Mouse (Mus musculus): ENCODE data around the gene Qrich1. TPM values are rescaled to one million over a fixed set of nuclear protein-coding genes. Genes with fewer than 3 reads are reported as not detected.

Gene Qrich1
- polyA plus RNA-seq, 1 experiment from 2014 or later, result 137 TPM

DNA sequence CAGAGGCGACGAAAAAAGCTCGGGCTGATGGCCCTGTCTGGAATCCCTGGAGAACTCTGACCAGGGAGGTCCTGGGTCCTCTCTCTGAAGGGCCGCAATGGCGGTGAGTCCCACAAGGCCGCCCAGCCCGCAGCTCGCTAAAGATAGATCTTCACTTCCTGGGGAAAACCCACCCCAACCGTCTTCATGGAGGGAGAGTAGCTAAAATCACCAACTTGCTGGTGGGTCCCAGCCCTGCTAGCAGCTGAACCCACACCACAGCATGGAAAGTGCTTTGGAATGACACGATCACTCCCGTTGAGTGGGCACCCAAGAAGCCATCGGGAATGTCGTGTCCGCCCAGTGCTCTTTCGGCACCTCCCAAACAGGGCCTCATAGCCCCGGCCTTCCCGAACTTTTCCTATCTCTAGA is 51.9 kb downstream of the Qrich1 start:
- H3K27me3 ChIP-seq, result no peaks in the 10 kb centered on the region
- WGBS, result 81% methylated on average over 17 of the region's 17 CpGs
- peaks cover 54% of the 10 kb centered on the region for H3K36me3 ChIP-seq
- H3K9ac ChIP-seq, result peak overlapping the region; percentile 85; the same call in 1 of the 2 replicates
- H3K9me3 ChIP-seq, result no peaks in the 10 kb centered on the region
- peak overlapping the region; percentile 85; the same call in 1 of the 2 replicates for H3K27ac ChIP-seq
- peak overlapping the region; percentile 71 for H3K4me3 ChIP-seq
- H3K4me2 ChIP-seq (replicated peaks), result peak overlapping the region; percentile 99
- no peak for ATAC-seq (ENCODE audit: low FRiP score, low read depth)
- peaks cover 37% of the 10 kb centered on the region for H3K4me1 ChIP-seq

DNA sequence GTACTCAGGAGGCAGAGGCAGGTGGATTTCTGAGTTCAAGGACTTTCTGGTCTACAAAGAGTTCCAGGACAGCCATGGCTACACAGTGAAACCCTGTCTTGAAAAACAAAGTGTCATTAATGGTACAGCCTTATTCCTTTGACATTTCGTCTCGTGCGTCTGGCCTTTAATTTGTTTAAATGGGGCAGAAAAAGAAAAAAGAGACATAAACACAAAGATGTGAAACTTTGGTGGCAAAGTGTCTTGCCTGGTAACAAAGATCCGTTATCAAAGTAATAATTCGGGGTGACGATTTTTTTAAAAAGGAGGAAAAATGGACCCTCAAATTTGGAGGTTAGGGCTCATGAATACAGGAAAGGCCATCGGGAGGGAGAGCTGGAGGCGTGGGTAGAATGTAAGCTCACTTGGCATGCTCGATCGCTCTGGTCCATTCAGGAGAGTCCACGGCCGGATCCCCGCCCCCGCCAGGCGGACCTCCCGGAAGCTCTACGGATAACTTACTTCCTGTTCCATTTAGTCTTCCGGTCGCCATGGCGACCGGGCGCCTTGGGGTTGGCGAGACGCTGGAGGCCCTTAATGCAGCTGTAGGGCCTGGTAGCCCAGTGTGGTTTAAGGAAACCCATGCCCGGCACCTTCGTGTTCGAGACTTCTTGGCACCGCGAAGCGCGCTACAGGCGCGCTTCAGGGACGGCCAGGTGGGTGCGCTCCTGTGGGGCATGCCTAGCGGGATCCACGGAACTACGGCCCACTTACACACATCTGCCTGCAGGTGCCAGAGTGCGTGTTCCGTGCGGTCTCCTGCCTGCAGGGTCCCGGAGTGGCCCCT is 53.0 kb downstream of the Qrich1 start, which contains the start of gene Dalrd3:
TSS of gene Dalrd3 (plus strand) at position 506 of the 826 bp plus-strand sequence.
- H3K27me3 ChIP-seq, result no peaks in the 10 kb centered on the region
- ATAC-seq (ENCODE audit: low FRiP score, low read depth), result peak; percentile 63
- H3K4me2 ChIP-seq (replicated peaks), result peak within 1 kb of the TSS; percentile 99
- H3K9me3 ChIP-seq, result no peaks in the 10 kb centered on the region
- peaks cover 54% of the 10 kb centered on the region for H3K36me3 ChIP-seq
- peaks cover 43% of the 10 kb centered on the region for H3K4me1 ChIP-seq
- WGBS, result 7% methylated on average over 42 of the region's 42 CpGs
- H3K27ac ChIP-seq, result peak within 1 kb of the TSS; percentile 65
- peak within 1 kb of the TSS; percentile 71 for H3K4me3 ChIP-seq
- peak within 1 kb of the TSS; percentile 78 for H3K9ac ChIP-seq

DNA sequence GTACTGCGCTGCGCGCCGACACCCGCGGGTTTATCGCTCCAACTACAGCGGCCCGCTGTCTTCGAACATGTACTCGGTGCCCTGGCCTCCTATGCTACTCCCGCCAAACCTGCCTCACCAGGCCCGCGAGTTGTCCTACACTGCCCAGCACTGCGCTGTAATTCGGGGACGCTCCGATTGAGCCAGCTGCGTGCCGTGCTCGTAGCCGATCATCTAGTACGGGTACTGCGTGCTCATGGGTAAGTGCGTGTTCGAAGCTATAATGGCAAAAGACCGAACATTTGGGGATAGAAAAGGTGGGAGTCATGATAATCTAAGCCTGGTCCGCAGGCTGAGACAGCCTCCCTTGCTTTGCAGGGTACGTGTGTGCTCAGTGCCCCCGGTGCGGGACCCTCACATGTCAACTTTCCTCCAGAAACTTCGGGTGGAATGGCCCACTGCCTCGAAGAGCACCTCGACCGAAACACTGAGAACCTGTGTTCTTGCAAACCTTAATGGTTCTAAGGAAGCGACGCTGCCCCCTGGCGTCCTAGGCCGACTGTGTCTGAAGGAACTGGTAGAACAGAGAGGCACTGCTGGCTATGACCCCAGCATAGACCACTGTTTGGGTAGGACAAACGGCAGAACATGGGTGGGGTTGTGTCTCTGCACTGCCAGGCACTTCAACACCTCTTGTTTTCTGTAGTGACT is 53.7 kb downstream of the Qrich1 start:
- no peaks in the 10 kb centered on the region for H3K27me3 ChIP-seq
- H3K4me3 ChIP-seq, result peak overlapping the region; percentile 68
- 2% methylated on average over 40 of the region's 40 CpGs for WGBS
- H3K27ac ChIP-seq, result peak overlapping the region; percentile 65
- ATAC-seq (ENCODE audit: low FRiP score, low read depth), result no peak
- H3K9me3 ChIP-seq, result no peaks in the 10 kb centered on the region
- peak overlapping the region; percentile 78 for H3K9ac ChIP-seq
- H3K36me3 ChIP-seq, result peaks cover 54% of the 10 kb centered on the region
- H3K4me2 ChIP-seq (replicated peaks), result peak overlapping the region; percentile 99
- H3K4me1 ChIP-seq, result peaks cover 50% of the 10 kb centered on the region

DNA sequence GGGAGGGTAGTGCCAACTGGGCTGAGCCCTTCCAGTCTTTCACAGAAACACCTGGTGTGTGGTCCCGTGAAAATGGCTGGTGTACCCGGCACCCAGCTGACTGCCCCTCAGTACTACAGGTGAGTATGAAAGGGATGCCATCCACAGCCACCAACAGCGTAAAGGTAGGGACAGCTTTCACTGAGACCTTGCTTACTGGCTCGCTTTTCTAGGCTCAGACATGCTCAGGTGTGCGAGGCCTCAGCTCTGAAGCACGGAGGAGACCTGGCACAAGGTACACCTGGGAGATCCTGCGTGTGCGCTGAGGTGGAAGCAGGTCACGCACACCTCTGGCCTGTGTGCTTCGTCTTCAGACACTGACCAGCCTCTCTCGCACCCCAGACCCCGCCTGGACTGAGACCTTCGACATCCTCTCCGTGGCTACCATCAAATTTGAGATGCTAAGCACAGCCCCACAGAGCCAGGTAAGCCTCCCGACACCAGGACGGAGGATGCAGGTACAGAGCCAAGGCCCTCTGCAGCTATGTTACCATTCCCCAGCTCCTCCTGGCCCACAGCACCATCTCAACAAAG is 54.9 kb downstream of the Qrich1 start:
- H3K27me3 ChIP-seq, result no peaks in the 10 kb centered on the region
- no peak overlapping the region for H3K9ac ChIP-seq
- ATAC-seq (ENCODE audit: low FRiP score, low read depth), result no peak
- H3K4me1 ChIP-seq, result peaks cover 52% of the 10 kb centered on the region
- WGBS, result 93% methylated on average over 16 of the region's 16 CpGs
- H3K27ac ChIP-seq, result no peak overlapping the region
- H3K4me2 ChIP-seq (replicated peaks), result no peak overlapping the region; the same call in 1 of the 2 replicates
- no peak overlapping the region for H3K4me3 ChIP-seq
- H3K9me3 ChIP-seq, result no peaks in the 10 kb centered on the region
- peaks cover 59% of the 10 kb centered on the region for H3K36me3 ChIP-seq

DNA sequence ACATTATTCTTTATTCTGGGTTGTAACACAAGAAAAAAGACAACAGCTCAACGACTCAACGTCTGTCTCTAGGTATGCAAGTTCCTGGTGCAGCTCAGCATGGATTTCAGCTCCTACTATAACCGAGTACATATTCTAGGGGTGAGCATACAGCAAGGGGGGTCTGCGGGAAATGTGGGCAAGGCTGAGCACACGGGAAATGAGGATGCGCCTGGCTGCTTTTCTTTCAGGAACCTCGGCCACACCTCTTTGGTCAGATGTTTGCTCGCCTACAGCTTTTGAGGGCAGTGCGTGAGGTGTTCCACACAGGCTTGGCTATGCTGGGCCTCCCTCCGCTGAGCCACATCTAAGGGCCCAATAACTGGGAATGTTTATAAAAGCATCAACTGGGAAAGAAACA is 55.7 kb downstream of the Qrich1 start:
- Histone ChIP-seq H3K4me2 (replicated peaks) (no peak overlapping the region), H3K9me3 (no peaks in the 10 kb centered on the region), H3K27me3 (no peaks in the 10 kb centered on the region), H3K9ac (no peak overlapping the region), H3K4me3 (no peak overlapping the region), H3K27ac (no peak overlapping the region), H3K36me3 (peaks cover 61% of the 10 kb centered on the region), H3K4me1 (peaks cover 60% of the 10 kb centered on the region)
- ATAC-seq (ENCODE audit: low FRiP score, low read depth), result no peak
- 84% methylated on average over 10 of the region's 10 CpGs for WGBS

DNA sequence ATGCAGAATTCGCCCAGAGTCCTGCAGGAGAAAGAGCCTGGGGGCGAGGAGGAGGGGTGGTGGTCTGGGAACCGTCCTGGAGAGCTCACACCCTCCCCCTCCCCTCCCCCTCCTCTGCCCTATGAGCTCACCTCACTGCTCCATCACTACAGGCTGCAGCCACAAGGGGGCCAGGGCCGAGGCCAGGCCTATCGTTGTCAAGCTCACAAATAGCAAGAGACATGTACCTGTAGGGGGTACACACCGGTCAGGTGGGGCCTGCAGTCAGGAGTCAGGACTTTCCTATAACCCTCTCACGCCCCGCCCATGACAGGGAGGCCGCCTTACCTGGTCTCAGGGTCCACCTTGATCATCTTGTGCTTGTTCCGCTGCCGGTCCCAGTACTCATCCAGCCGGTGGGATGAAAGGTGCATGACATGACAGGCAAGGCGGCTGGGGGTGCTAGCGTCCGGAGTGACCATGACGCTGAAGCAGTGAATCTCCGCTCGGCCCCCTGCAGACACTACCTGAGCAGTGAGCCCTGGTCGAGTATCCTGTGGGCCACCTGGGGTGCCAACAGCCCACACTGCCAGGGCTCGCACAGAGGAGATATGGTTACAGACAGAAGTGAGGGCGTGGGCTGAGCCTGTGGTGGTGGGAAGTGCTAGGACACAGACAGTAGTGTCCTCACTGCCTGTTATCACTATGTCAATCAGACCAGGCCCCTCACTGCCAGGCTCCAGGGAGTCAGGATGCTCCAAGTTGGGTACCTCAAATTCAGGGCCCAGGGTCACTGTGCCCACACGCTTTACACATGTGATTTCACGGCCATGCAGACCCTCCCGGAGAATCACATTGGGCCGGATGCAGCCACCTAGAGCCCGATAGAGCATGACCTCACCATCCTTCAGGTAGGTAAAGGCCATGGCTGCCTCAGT is 57.4 kb downstream of the Qrich1 start:
- Histone ChIP-seq H3K36me3 (peaks cover 61% of the 10 kb centered on the region), H3K9ac (no peak overlapping the region), H3K27ac (no peak overlapping the region), H3K4me1 (peaks cover 53% of the 10 kb centered on the region), H3K27me3 (no peaks in the 10 kb centered on the region), H3K4me3 (no peak overlapping the region), H3K4me2 (replicated peaks) (no peak overlapping the region), H3K9me3 (no peaks in the 10 kb centered on the region)
- ATAC-seq (ENCODE audit: low FRiP score, low read depth), result no peak
- WGBS, result 57% methylated on average over 26 of the region's 26 CpGs

DNA sequence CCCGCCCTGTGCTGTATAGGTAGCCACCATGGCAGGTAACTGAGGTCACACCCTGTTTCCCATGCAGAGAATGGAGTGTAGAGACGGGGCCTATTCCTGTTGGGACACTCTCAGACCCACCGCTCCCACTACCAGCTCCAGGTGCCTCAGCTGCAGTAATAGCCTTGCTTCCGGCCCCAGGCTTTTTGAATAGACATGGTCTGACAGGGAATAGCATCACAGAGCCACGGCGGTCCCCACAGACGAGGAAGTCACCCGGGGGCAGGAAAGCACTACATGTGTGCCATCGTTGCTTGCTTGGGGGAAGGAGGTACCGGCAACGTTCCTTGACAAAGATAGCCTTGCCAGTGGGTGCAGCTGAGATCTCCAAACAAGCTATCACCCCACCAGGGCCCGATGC is 58.3 kb downstream of the Qrich1 start:
- Histone ChIP-seq H3K4me1 (peaks cover 57% of the 10 kb centered on the region), H3K4me2 (replicated peaks) (no peak overlapping the region), H3K27me3 (no peaks in the 10 kb centered on the region), H3K36me3 (peaks cover 61% of the 10 kb centered on the region), H3K9me3 (no peaks in the 10 kb centered on the region), H3K9ac (no peak overlapping the region), H3K27ac (no peak overlapping the region), H3K4me3 (no peak overlapping the region; the same call in 1 of the 2 replicates)
- no peak for ATAC-seq (ENCODE audit: low FRiP score, low read depth)
- 91% methylated on average over 12 of the region's 12 CpGs for WGBS

DNA sequence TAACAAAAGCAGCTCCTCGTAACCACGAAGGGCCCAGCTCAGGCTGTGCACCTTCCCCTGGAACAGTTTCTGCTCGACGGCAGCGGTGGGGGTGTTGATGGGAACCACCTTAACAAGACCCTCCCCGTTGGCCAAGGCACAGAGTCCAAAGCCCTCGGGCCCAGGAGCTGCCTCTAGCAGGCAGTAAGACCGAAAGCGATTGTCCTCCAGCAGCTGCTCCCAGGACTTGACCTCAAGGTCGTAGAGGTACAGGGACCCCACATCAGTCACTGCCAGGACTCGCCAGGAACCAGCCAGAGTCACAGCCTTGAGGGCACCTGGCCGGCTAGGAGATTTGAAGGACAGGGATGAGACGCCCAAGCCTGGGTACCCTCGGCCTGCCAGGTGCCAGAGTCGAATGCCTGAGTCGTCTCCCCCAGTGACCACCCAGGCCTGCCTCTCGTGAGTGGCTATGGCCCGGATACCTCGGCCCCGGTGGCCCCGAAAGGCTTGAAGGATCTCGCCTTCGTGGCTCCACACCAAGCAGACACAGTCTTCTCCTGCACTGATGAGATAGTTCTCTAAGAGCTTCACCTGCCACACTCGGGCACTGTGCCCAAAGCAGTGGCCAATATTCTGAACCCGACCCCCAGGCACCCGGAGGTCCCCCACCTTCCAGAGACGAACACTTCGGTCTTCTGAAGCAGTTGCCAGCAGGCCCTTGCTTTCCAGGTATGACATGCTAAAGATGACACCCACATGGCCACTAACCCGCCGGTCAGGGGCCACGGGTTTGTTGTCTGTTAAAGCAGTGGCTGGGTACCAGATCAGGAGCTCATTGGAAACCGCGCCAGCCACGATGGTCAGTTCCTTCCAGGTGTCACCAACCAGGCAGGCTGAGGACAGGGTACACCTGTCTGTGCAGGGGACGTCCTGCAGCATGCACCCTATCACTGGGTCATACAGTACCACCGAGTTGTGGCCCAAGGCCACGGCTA is 59.0 kb downstream of the Qrich1 start:
- Histone ChIP-seq H3K4me1 (peaks cover 51% of the 10 kb centered on the region), H3K9me3 (no peaks in the 10 kb centered on the region), H3K4me3 (peak overlapping the region; percentile 81; the same call in 1 of the 2 replicates), H3K27me3 (no peaks in the 10 kb centered on the region), H3K27ac (no peak overlapping the region), H3K9ac (0 out of 2 replicates have a peak overlapping the region, but pooled peaks have one; percentile 0), H3K4me2 (replicated peaks) (no peak overlapping the region), H3K36me3 (peaks cover 60% of the 10 kb centered on the region)
- whole genome bisulfite sequencing, result 85% methylated on average over 37 of the region's 37 CpGs
- no peak for ATAC-seq (ENCODE audit: low FRiP score, low read depth)

DNA sequence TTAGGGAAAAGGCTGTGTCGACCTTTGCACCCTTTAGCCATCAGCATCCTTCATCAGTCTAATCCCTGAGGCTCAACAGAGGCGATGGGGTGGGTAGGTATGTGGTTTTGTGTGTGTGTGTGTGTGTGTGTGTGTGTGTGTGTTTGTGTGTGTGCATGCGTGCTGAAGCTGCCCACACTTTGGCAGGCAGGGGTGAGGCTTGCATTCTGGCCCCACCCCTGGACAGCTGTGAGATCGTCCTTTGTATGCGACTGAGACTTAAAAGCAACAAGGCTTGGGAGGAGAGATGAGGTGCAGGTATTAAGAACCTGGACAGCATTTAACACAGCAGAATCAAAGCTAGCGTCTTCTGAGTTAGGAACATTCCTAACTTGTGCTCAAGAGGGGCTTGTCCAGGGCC is 60.4 kb downstream of the Qrich1 start:
- H3K9ac ChIP-seq, result peak overlapping the region; percentile 94
- peak overlapping the region; percentile 81 for H3K4me3 ChIP-seq
- peak overlapping the region; percentile 92 for H3K4me2 ChIP-seq (replicated peaks)
- H3K27me3 ChIP-seq, result no peaks in the 10 kb centered on the region
- peaks cover 51% of the 10 kb centered on the region for H3K36me3 ChIP-seq
- H3K27ac ChIP-seq, result 0 out of 2 replicates have a peak overlapping the region, but pooled peaks have one; percentile 22
- no peaks in the 10 kb centered on the region for H3K9me3 ChIP-seq
- no peak for ATAC-seq (ENCODE audit: low FRiP score, low read depth)
- peaks cover 48% of the 10 kb centered on the region for H3K4me1 ChIP-seq
- WGBS, result 57% methylated on average over 6 of the region's 6 CpGs

DNA sequence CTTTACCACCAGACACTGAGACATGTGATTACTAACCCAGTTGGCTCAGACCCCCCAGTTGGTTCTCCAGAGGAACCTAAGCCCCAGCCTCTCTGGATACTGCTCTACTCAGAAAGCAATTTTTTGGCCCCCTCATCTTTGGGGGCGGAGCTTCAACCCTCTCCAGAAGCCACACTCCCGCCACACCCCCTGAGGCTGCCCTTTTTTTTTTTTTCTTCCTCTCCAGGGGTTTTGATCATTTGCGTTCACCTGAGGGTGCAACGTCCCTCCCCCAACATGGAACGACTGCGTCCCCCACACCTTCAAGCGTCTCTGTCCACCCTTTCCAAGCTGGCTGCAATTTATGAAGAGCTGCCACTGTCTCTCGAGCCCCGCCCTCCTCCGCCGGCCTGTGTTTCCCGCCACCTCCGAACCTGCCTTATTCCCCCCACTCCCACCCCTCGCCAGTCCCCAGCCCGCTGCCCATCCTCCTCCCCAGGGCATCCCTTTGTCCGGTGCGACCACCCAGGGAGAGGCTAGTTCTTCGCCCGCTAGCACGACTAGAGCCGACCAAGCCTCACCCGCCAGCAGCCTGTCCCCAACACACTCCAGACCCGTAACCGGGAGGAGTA is 61.4 kb downstream of the Qrich1 start:
- peak overlapping the region; percentile 81 for H3K4me3 ChIP-seq
- H3K27ac ChIP-seq, result peak overlapping the region; percentile 95
- ATAC-seq (ENCODE audit: low FRiP score, low read depth), result peak; percentile 2; the same call in 1 of the 2 replicates
- peak overlapping the region; percentile 92 for H3K4me2 ChIP-seq (replicated peaks)
- peaks cover 48% of the 10 kb centered on the region for H3K36me3 ChIP-seq
- no peaks in the 10 kb centered on the region for H3K9me3 ChIP-seq
- no peaks in the 10 kb centered on the region for H3K27me3 ChIP-seq
- under 1% methylated on average over 24 of the region's 24 CpGs for WGBS
- peaks cover 48% of the 10 kb centered on the region for H3K4me1 ChIP-seq
- peak overlapping the region; percentile 94 for H3K9ac ChIP-seq
